Mouse (Mus musculus) activated CD4-positive, CD25-positive, alpha-beta regulatory T cell, adult 4 months (primary cell): ENCODE results near the gene Pdxk. TPM values are rescaled to one million over a fixed set of nuclear protein-coding genes. Genes with fewer than 3 reads are reported as not detected.
A peak's percentile ranks its signal among the peaks of the same experiment; 100 is the strongest.
"Not testable (repeated sequence)": the region's sequence is repeated elsewhere in the genome, so short reads cannot be mapped to it uniquely, and the experiment has no call there.

Experiments
- ATAC-seq: one replicate; pipeline ENCODE4 v1.8.0; 2017
- polyA plus RNA-seq, 2 experiments: library from polyadenylated mRNA; unstranded; fragments of 100-300 nt; shearing (Covaris generic); gene quantifications; one replicate each; pipeline ENCODE4 v1.2.1; 2017

Gene Pdxk
- 1 to 10 TPM; 5.7 to 8.5 TPM for polyA plus RNA-seq

DNA sequence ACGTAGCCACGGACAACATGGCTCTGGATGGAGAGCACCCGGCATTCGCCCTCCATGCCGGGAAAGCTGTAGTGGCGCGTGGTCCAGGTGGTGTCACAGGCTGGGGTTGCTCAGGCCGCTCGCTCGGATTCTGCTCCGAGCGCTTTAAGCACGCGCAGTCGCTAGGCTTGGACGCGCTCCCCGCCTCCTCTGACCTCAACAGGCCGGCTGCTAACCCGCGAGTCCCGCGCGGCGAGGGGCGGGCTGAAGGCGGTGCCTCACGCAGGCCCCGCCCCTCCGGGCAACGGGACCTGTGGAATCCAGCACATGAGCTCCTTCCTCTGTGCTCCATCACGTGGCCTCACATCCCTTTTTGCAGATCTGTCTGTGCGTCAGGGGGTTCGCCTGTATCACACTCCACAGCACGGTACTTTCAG lies at the start of gene Pdxk:
Gene Pdxk, minus strand, starts transcription at position 184 of the 416 bp plus-strand sequence.
- ATAC-seq = peak; percentile 89

DNA sequence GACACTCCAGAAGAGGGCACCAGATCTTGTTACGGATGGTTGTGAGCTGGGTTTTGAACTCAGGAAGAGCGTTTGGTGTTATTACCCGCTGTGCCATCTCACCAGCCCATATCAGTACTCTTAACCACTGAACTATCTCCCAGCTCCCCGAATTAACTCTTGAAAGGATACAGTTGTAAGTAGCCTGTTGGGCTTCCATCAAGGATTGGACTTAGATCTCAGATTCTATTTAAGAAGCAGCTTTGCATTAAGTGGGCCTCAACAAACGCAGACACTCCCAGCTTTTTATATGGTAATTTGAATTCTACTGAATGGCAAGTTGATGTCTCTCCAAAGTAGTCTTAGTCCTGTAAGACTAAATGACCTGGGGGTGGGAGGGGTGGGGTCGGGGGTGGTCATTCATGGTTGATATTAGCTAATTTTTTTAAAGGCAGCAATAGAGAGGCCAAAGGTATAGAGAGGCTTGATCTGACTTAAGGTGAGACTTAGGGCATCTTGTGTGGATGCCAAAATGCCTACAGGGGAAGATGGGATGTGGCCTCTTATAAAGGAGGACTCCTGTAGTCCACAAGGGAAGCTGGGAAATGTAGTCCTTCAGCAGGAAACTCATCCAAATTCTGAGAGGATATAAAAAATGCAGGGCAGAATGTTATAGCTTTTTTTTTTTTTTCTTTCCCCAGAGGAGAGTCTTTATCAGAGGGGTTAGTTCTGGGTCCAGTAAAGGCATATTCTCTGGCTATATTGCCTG lies 38.4 kb upstream of the Pdxk start:
- no peak for ATAC-seq

DNA sequence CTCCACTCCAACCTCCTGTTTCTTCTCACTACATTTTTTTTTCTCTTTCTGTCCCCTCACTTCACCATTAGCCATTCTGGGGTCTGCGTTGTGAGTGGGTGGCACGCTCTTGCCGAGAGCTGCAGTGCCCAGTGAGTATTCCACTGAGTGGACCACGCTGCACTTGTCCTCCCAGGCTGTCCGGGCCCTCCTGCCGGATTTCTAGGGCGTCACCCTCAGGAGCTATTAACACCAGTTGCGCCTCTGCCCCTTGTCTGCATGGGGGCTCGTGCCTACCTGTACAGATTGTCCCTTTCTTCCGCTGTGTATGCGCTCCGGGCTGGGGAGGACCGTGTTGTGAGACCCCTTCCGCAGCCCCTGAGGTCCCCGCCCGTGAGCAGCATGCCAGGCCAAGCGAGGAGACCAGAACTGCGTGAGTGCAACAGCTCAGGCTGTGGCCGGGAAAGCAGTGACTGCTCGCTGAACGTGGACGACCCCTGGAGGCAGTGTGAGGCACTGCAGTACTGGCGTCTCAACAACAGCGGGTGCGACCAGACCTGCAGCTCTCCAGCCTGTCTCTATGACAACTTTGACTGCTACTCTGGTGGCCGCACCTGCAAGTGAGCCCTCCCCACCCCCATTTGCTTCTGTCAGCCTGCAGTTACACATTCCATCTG lies 22.8 kb upstream of the Pdxk start:
- peak; percentile 94 for ATAC-seq

DNA sequence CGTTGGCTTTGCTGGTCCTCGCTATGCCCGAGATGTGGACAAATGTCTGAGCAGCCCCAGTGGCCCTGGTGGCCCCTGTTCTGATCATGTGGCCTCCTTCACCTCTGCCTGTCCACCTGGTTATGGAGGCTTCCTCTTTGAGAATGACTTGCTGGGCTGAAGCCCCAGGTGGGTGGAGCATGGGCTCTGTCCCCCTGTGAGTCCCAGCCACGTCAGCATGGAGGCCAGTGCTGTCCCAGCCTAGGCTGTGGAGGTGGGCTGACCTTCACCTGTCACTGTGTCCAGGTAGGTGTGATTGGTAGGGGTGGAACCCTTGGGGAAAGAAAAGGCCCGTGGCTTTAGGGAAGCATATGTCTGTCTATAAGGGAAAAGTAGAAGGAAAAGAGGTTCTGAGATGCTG lies 22.1 kb upstream of the Pdxk start:
- no peak for ATAC-seq

DNA sequence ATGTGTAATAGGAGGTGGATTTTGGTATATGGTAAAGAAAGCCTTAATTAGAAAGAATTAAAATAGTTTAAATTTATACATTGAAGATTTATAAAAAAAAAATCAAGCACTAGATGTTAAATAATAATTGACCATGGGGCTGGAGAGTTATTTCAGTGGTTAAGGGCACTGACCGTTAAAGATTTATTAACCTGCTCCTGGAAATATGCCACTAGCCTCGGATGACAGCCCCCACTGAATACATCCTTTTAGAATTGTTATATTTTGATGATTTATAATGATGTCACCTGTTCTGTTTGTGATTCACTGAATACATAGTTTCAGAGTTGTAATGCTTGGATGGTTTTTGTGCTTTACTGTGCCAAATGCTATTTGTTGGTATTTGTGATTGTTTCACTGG lies 20.6 kb upstream of the Pdxk start:
- ATAC-seq = not testable (repeated sequence)

DNA sequence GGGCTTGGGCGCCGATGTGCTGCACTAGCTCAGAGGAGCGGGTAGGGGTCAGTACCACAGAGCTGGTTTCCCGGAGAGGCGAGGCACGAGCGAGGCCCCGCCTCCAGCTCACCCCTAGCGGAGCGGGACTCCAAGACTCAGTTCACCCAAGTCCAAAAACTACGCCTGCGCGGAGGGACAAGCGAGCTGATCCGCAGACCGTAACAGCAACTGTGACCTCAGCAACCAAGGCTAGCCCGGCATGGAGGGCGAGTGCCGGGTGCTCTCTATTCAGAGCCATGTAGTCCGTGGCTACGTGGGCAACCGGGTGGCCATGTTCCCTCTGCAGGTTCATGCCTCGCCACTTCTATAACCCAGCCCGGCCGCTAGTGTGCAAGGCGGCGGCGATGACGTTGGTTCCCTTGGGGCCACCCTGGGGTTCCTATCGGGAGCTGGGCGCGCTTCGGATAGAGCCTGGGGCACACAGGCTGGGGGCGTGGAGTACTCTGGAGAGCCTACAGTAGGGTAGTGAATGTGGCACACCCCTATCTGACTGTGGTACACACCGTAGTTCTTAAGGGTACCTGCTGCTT lies 17.2 kb upstream of the Pdxk start:
- peak; percentile 92 for ATAC-seq

DNA sequence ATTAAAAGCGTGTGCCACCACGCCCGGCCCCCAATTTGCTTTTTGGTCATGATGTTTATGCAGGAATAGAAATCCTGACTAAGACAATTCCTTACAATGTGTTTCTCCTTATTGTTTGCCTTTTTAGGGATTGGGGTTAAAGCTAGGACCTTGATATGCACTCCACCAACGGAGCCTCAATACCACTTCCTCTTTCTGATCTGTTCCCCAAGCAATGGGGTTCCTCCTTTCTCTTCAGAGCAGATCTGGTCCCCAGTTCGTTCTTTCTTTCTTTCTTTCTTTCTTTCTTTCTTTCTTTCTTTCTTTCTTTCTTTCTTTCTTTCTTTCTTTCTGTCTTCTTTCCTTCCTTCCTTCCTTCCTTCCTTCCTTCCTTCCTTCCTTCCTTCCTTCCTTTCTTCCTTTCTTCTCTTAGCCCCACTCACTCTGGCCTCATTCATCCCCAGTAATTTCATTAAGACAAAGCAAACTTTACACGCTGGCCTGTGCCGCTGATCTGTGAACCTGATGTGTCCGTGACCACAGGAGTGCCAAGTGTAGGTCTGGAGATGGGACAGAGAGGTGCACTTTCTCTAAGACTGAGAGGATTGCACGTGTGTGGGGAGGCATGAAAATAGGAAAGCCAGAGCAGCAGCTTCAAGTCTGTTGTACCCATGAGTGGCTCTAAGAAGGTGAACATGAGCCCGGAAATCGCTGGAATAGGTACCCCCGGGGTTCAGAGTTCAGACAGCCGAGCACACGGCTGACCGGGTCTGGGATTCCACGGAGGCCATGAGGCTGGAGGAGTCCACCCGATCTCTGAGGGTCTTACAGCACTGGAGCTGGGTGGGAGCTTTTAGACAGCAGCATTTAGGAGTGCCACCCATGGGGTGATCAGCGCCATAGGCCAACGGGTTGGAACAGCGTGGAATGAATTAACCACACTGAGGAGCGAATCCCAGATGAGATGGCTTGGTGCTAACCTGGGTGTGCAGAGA lies 16.5 kb upstream of the Pdxk start:
- peak; percentile 2 for ATAC-seq

DNA sequence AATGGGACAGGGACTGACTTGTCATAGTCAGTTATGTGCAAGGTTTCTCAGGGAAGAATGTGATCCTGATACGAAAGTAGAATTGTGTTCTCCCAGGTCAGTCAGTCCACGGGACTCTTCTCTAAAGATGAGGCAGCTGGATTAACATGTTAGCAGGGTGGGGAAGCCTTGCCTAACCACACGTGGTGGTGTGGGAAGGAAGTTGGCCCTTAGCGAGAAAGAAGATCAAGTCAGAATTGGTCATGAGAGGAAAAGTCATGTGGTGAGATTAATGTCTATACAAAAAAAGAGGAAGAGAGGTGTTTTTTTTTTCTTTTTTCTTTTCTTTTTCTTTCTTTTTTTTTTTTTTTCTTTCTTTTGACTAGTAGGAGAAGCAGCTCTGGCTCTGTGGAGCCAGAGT lies 12.0 kb upstream of the Pdxk start:
- ATAC-seq = no peak

DNA sequence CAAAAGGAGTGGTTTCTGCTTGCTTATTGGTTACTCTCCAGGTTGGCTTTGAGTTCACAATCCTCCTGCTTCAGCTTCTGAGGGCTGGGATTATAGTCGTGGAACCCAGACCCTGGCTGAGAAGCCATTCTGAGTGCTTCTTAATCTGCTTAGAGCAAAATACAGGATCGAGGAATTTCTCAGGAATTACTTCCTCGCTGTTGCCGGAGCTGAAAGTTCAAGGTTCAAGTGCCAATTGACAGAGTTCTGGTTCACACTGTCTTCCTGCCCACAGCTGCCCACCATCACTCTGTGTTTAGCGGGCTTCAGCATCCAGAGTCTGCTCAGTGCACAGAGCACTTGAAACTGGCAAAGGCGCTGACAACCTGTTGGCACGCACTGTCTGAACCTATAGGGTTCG lies 10.0 kb upstream of the Pdxk start:
- no peak for ATAC-seq

DNA sequence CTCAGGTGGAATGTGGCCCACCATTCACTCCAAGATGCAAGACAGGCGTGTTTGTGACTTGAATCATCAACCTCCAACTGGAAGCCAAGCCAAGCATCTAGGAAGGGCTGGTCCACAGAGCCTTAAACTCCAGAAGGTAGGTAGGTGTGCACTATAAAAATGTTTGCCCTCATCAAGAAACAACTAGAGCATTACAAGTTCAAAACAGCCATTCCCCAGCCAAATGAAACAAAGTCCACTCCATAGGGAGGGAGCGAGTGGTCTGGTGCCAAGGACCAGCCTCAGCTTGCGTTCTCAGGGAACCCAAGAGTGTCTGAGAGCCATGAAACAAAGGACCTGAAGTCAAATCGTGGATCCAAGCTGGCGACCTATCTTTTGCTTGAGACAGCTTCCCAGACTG lies 8.7 kb upstream of the Pdxk start:
- ATAC-seq = no peak

DNA sequence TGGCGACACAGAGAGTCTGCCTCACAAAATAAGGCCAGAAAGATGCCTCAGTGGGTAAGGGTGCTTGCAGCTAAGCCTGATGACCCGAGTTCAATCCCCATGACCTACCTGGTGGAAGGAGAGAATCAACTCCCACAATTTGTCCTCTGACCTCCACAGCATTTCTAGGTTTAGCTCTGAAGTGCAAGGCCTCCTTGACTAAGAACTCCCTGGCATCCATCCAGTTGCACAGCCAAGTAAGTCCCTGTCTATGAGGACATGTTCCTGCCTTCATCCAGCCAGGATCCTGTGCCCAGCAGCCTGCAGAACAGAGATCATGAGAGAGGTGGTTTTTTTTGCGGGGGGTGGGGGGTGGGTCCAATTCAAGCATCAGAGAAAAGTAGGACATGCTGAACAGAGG lies 7.3 kb upstream of the Pdxk start:
- ATAC-seq = no peak

DNA sequence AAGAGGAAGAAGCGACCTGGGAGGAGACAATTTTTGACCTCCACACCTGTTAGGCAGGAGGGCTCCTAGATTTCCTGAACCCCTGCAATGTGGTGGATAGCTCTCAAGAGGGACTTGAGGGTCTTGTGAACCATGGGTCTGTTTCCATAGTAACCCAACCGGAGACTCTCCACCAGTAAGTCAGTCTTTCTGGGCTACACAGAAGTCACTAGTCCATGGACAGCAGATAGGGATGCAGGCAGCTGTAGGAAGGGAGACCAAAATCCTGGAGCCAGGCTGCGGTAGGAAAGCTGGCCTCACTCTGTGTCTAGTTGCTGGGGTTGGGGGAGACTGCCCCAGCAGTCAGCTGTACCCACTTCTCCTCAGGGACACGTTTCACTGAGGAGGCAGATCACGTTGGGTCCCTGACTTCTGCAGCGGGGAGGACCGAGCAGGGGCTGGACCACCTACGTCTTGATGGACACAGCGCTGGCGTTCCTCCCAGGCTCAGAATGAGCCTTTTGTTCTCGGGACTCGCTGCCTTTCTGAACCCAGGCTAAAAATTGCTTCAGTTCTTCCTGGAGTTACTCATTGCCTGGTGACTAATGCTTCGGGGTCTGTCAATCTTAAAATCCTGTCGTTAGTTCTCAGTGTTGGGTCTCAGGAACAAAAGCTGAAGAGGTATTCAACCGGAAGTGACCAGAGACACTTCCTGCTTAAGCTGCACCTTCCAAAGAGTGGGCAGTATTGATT lies 6.0 kb upstream of the Pdxk start:
- no peak for ATAC-seq

DNA sequence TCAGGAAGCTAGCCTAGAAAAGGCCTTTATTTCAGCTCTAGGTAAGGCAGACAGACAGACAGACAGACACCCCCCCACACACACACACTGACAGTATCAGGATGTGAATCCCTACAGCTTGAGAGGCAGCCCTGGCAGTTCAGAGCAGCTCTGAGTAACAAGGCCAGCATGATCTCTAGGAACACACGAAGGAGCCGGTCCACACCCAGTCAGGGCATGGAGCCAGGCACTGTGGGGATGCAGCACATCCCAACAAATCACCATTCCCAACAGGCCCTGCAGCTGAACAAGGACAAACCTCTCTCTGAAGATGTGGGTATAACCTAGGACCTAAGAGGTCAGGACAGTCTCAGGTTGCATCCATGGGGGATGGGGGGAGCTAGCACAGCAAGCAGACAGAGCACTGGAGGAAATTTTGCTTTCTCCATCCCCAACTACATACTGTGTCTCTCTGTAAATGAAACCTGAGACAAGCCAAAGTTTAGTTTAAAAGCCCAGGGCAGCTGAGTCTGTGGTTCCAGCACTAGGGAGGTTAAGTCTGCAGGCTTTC lies 3.1 kb upstream of the Pdxk start:
- ATAC-seq = no peak

DNA sequence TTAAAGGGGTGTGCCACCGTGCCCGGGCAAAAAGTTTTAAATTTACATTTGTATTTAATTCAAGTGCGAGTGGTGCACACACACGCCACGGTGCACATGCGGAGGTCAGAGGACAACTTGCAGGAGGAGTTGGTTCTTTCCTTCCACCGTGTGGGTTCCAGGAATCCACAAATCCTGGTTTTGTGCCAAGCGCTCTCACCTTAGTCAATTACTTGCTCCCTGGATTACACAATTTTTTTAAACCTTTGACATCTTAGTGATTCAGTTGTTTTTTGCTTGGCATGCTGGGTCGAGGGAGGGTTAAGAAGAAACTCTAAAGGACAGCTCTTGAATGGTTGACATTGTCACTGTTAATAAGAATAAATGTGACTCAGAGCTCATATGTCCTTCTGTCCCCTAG lies 1.9 kb upstream of the Pdxk start:
- no peak for ATAC-seq

DNA sequence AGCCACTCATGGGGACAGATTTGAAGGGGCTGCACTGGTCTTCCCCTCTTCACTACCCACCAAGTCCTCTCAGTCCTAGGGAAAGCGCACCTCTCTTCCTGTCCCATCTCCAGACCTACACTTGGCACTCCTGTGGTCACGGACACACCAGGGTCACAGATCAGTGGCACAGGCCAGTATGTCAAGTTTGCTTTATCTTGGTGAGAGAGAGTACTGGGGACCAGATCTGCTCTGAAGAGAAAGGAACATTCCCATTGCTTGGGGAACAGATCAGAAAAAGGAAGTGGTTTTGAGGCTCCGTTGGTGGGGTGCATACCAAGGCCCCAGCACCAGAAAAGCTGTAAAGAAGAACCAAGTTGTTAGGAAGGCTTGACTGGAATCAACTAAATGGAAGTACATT lies 697 bp upstream of the Pdxk start:
- ATAC-seq = no peak

DNA sequence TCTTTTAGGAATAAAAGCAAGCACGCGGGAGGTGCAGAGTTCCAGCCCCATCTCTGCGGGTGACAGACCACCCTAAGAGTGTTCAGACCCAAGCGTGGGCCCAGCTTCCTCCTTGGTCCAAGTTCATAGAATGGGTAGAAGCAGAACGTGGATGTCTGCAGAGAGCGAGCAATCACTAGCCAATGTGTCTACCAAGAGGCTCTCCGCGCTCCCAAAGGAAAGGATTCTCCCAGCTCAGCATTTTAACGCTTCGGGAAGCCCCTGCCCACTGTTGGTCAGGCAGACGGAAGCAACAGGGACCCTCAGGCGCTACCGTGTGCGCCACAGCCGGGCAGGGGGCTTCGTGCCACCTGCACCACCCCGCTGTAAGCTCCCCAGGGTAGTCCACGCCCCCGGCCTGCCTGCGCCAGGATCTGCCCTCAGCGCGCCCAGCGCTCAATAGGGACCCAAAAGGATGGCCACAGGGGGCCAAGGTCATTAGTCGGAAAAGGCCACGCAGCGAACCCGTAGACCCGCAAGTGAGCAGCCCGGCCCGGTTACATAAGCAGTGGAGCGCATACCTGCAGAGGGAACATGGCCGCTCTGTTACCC lies 479 bp downstream of the Pdxk start:
- peak; percentile 20 for ATAC-seq

DNA sequence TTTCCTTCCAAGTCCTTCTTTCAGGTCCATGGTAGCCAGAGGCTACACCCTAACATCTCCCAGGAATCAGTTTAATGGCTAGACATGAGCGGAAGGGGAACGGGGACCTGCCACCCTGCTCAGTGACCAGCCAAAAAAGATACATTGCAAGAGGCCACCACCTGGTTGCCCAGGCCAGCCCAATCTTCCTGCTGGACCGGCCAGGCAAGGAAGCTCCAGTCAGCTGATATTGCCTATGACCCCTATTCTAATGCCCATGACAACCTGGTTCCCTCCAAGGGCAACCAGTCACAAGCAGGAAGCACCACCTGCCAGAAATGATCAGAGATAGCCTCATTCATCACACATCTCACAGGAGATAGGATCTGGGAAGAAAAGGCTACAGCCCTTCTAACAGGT lies 1.0 kb downstream of the Pdxk start:
- ATAC-seq = no peak

DNA sequence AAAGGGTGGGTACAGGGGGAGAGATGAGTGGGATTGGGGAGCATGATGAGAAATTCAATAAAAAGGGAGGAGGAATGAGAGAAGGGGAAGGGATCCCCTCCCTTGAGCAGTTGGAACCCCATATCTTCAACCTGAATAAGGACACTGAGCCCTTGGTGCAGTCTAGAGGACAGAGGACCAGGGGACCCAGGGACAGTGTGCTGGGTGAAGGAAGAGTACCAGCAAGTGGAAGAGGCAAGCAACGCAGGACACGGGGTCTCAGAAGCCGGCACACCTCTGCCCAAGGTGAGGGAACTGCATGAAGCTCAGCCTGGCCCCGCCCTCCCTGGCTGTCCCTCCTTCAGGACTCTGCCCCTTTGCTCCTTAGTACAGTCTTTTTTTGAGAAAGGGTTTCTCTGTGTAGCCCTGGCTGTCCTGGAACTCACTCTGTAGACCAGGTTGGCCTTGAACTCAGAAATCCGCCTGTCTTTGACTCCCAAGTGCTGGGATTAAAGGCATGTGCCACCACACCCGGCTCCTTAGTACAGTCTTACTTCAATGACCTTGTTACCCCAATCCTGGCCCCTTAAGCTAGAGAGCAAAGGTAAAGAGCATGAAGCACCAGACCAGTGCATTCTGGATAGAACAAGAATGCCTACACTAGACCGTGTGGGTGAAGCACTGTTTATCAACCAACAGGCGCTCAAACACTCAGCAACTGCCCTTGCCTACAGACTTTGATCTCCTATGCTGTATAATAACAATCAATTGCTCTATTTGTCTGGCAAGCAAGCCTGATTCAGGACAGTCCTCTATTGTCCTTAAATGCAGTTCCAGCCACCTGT lies 1.6 kb downstream of the Pdxk start:
- no peak for ATAC-seq

DNA sequence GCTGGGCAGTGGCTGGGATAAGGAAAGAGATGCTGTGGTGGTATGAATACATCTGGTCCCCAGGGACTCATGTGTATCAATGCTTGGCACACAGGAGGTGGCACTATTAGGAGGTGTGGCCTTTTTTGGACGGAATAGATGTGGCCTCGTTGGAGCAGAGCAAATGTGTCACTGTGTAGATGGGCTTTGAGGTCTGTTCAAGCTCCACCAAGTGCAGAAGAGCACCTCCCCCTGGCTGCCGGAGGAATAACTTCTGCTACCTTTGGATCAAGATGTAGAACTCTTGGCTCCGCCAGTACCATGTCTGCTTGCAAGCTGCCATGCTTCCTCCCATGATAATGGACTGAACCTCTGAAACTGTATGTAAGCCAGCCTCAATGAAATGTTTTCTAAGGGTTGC lies 3.0 kb downstream of the Pdxk start:
- ATAC-seq = no peak

DNA sequence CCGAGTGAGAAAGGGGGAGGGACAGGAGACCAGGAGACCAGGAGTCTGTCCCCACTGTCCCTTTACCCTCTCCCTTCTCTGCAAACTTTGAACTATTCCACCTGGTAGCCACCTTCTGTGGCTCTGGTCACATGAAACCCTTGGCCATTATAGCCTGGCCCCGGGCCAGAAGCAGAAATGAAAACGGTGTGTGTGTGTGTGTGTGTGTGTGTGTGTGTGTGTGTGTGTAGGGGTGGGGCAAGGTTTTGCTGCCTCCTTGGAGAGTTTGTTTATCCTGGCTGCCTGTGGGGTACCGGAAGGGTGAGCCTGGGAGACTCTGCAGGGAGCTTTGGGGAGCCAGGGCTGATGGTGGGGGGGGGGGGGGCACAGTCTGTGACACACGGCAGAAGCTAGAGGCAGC lies 4.3 kb downstream of the Pdxk start:
- no peak for ATAC-seq
